Mouse (Mus musculus) megakaryocyte, embryonic 14.5 days (primary cell): ENCODE data around the gene Usp12.

Experiments used
- FLI1 ChIP-seq: IDR thresholded peaks from 2 replicates; pipeline ENCODE4 v1.6.1; 2012; ENCODE audit warnings: low read length, inconsistent platforms, mixed read lengths
- GATA1 ChIP-seq: IDR thresholded peaks from 3 replicates; pipeline ENCODE4 v1.6.1; 2012; ENCODE audit warnings: mixed read lengths, low read length, inconsistent platforms, borderline replicate concordance

GRCm38 (mm10) chr5:146815394-146815793, 20.6 kb upstream of the Usp12 start:
- TF ChIP-seq GATA1, result no peak
- no peak for TF ChIP-seq FLI1
